Mouse (Mus musculus) small intestine, adult 2 months (tissue): ENCODE results near the gene Gipc2. TPM values are rescaled to one million over a fixed set of nuclear protein-coding genes. Genes with fewer than 3 reads are reported as not detected.

Experiments
- H3K27ac ChIP-seq: fragments of 200-500 bp; 2 replicates; pipeline ENCODE4 v1.5.1; 2012; ENCODE audit warnings: low read depth, low read length, control low read depth, inconsistent platforms; ENCODE audit not compliant: insufficient read depth
- H3K27me3 ChIP-seq: fragments of 200-500 bp; 2 replicates; pipeline ENCODE4 v1.6.1; 2012; ENCODE audit warnings: mild to moderate bottlenecking, moderate library complexity, low read length, inconsistent platforms; ENCODE audit not compliant: control insufficient read depth, insufficient read depth
- H3K36me3 ChIP-seq: fragments of 200-500 bp; 2 replicates; pipeline ENCODE4 v1.6.1; 2012; ENCODE audit warnings: mild to moderate bottlenecking, low read length, control low read depth, inconsistent platforms; ENCODE audit not compliant: control insufficient read depth, insufficient read depth
- H3K4me1 ChIP-seq: fragments of 200-500 bp; 2 replicates; pipeline ENCODE4 v1.6.1; 2012; ENCODE audit warnings: low read length, inconsistent platforms, mixed read lengths; ENCODE audit not compliant: control insufficient read depth, insufficient read depth, insufficient read length
- H3K4me3 ChIP-seq: fragments of 200-500 bp; 2 replicates; pipeline ENCODE4 v1.5.1; 2012; ENCODE audit warnings: low read depth, mild to moderate bottlenecking, control low read depth, inconsistent platforms, low read length, moderate library complexity
- CTCF ChIP-seq: fragments of 200-500 bp; IDR thresholded peaks from 2 replicates; pipeline ENCODE4 v1.5.1; 2012; ENCODE audit warnings: low read depth, mild to moderate bottlenecking, control low read depth, inconsistent platforms, low read length, moderate library complexity, mixed read lengths; ENCODE audit not compliant: insufficient replicate concordance, insufficient read length; ENCODE audit errors: extremely low read depth
- POLR2A ChIP-seq: fragments of 200-500 bp; IDR thresholded peaks from 2 replicates; pipeline ENCODE4 v1.6.1; 2012; ENCODE audit warnings: low read depth, mild to moderate bottlenecking, control low read depth, inconsistent platforms, low read length, moderate library complexity
- WGBS: fragments of 180-500 bp; shearing (Covaris S2); methylation state at CpG from one replicate; pipeline ENCODE4 v1.1.7; 2018; 5-methylcytosine and 5-hydroxymethylcytosine counted together
- polyA plus RNA-seq: library from polyadenylated mRNA; depleted of rRNA; stranded (reverse); fragments of >200 nt; gene quantifications from 2 replicates; pipeline ENCODE4 v1.2.3, GENCODE M21; 2012

Gene Gipc2
- polyA plus RNA-seq, 1 experiment, result 121 TPM

DNA sequence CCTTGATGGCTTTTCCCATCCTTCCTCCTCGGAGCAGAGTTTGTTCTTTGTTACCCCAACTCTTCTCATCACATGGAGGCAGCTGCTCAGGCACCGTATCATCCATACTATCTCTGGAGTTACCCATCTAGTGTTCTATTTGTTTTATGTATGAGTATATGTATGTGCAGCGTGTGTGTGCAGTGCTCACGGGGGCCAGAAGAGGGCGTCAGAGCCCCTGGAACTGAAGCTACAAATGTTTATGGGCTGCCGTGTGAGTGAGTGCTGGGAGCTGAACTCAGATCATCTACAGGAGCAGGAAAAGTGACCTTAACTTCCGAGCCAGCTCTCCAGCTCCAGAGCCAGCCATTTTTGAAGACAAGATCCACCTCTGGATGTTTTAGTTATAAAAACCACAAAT is 64.6 kb downstream of the Gipc2 start:
- H3K27me3 ChIP-seq, result no peaks in the 10 kb centered on the region
- TF ChIP-seq POLR2A (no peak), CTCF (peak; percentile 9; the same call in 1 of the 2 replicates)
- 97% methylated on average over 7 of the region's 7 CpGs for WGBS
- H3K36me3 ChIP-seq, result peaks cover 29% of the 10 kb centered on the region
- H3K4me3 ChIP-seq, result no peak overlapping the region
- H3K27ac ChIP-seq, result no peak overlapping the region
- H3K4me1 ChIP-seq, result no peaks in the 10 kb centered on the region

DNA sequence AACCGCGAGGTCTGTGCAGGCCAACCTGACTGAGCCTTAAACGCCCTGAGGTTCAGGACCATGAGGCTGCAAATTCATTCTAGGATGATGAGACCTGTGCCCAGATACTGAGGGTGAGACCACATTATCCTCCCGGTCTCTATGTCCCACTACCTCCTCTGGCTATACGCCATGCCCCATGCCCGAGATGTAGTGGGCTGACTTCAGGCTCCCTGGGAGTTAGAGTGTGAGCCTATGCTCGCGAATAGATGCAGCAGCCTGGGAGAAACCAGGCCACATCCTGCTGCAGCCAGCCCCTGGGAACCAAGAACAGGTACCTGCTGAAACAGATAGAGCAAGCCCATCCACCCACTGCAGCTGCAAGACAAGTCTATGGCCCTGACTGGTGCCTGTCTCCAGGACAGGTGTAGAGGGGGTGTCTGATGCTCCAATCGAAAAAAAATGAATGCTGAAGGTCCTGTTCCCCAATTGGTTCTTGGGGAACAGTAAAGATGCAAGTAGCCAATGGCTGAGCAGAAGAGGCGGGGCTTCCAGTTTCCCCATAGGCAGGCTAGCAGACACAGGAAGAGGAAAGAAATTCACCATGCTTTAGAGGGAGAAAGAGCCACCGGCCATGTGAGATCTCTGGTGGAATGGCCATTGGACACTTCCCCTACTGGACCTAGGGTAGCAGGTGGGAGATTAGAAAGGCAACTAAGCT is 65.8 kb downstream of the Gipc2 start:
- Histone ChIP-seq H3K4me1 (peaks cover 2% of the 10 kb centered on the region; the same call in 1 of the 2 replicates), H3K27ac (no peak overlapping the region), H3K4me3 (no peak overlapping the region), H3K36me3 (peaks cover 24% of the 10 kb centered on the region), H3K27me3 (no peaks in the 10 kb centered on the region)
- 77% methylated on average over 11 of the region's 11 CpGs for WGBS
- TF ChIP-seq POLR2A (no peak), CTCF (no peak)

DNA sequence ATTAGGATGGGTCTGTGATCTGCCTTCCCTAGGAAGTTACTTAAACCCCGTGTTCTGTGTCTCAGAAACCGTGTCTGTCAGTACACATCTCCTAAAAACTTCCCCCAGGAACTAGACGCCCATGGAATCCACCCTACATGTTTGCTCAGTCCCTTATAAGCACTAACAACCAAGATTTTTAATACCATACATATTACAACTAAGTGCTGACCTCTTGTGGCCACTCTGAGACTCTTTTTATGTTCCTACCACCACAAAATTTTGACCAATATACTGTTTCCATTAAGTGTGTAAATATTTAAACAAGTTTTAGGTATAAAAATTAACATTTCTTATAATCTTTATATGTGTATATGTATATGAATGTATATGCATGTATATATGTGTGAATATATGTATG is 71.0 kb downstream of the Gipc2 start:
- 18% methylated on average over 3 of the region's 3 CpGs for WGBS
- Histone ChIP-seq H3K36me3 (peaks cover 19% of the 10 kb centered on the region), H3K27ac (no peak overlapping the region), H3K27me3 (no peaks in the 10 kb centered on the region), H3K4me1 (peaks cover 7% of the 10 kb centered on the region; the same call in 1 of the 2 replicates), H3K4me3 (no peak overlapping the region)
- TF ChIP-seq CTCF (no peak), POLR2A (no peak)

DNA sequence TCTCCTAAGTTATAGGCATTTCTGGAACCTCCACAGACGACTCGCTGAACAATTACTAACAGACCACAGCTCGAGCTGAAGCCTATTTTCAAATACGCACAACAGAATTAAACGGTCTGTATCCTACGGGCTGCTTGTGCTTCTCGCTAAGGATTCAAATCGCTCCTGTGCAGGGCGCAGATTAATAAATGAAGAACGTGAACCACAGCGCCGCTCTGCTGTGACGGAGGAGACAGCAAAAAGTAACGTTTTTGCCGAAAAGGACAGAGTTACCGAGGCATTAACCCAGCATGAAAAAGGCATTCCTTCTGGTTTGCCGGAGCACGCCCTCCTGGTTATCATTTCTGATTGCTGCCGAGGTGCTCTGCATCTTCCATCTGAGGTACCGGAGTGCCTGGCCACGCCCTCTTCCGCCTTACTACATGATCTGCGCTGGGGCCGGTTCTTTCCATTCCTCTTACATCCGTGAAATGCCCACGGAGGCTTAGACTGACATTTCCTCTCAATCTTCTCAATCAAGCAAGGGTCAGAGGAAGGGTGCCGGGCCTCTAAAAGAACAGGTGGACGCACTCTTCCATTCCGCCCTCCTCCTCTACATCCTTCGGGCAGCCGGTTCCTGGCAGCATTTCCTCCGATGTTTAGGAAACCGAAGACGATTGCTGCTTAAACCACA is 73.5 kb downstream of the Gipc2 start:
- Histone ChIP-seq H3K36me3 (peaks cover 15% of the 10 kb centered on the region), H3K27ac (no peak overlapping the region), H3K4me3 (peak overlapping the region; percentile 46), H3K4me1 (peaks cover 7% of the 10 kb centered on the region; the same call in 1 of the 2 replicates), H3K27me3 (no peaks in the 10 kb centered on the region)
- WGBS, result 75% methylated on average over 34 of the region's 34 CpGs
- TF ChIP-seq CTCF (no peak), POLR2A (no peak)

DNA sequence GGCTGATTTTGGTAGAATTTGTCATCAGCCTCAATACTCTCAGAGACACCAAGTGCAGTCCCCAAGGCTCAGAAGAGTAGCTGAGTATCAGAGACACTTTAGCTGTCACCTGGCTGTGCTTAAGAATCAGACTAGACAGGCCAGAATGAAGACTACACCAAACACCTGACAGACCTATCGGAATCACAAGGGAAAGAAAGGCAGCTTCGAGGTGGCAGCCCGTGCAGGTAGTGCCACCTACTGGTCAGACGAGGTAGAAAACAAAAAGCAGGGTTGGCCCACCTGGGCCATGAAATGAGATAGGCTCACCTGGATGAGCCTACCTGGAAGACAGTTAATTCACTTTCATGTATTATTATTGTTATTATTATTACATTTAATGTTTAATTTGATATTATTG is 76.9 kb downstream of the Gipc2 start:
- H3K36me3 ChIP-seq, result peaks cover 13% of the 10 kb centered on the region
- WGBS, result 2% methylated on average over 4 of the region's 4 CpGs
- peaks cover 4% of the 10 kb centered on the region; the same call in 1 of the 2 replicates for H3K4me1 ChIP-seq
- no peak for TF ChIP-seq POLR2A
- TF ChIP-seq CTCF, result peak; percentile 86; the same call in 1 of the 2 replicates
- H3K4me3 ChIP-seq, result no peak overlapping the region
- H3K27ac ChIP-seq, result no peak overlapping the region
- no peaks in the 10 kb centered on the region for H3K27me3 ChIP-seq

DNA sequence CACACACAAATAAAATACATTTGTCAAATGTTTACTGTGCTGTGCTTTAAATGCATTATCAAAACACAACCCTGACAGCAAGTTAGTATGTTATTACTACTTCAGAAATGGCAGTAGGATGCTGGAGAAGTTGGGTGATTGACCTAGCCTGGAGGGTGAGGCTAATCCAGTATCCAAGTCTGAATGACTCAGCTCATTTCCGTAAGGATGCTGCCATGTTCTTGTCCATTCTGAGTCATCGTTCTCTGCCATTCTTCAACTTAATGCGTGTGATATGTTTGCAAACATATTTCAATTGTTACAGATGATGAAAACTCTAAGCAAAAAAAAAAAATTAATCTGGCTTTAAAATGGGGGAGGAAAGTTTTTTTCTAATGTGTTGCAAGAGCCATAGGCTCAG is 84.6 kb downstream of the Gipc2 start:
- 83% methylated on average over 3 of the region's 3 CpGs for WGBS
- Histone ChIP-seq H3K4me1 (no peaks in the 10 kb centered on the region), H3K4me3 (no peak overlapping the region), H3K36me3 (no peaks in the 10 kb centered on the region), H3K27me3 (no peaks in the 10 kb centered on the region), H3K27ac (no peak overlapping the region)
- TF ChIP-seq CTCF (no peak), POLR2A (no peak)

DNA sequence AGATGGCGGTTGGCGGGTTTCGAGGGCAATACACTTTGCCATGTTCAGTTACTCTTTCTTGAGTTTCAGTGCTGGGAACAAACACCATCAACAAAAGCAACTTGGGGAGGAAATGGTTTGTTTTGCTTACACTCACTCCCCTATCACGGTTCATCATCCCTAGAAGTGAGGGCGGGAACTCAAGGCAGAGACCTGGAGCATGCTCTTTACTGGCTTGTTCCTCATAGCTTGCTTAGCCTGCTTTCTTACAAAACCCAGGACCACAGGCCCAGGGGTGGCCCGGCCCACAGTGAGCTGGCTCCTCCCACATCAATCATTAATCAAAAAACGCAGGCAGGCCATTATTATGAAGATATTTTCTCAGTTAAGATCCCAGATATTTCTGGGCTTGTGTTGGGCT is 89.9 kb downstream of the Gipc2 start:
- Histone ChIP-seq H3K27me3 (no peaks in the 10 kb centered on the region), H3K4me3 (no peak overlapping the region), H3K36me3 (no peaks in the 10 kb centered on the region), H3K4me1 (no peaks in the 10 kb centered on the region), H3K27ac (no peak overlapping the region)
- TF ChIP-seq POLR2A (no peak), CTCF (no peak)
- WGBS, result 71% methylated on average over 7 of the region's 7 CpGs
